In genomic region chr1:55604593-55604992, GRCm38 (mm10) we compare ENCODE assay signal across 26 mouse cellular contexts.
DNase-seq lines count a peak whose midpoint lies in the region; ATAC-seq lines count a peak whose summit lies in the region.
"Had no signal": no experiment of that assay in that cellular context is flagged by ENCODE, and none has a peak within 500 bp of the region (broad histone marks: within the 10 kb centered on the region; RNA-seq: fewer than 3 reads in every experiment).

No protein-coding gene starts in this region.

- H3K4me1 ChIP-seq in kidney, embryonic 16.5 days (ENCODE audit: insufficient read depth, low read length) = peaks cover 32% of the 10 kb centered on the region
- peaks cover 8% of the 10 kb centered on the region for H3K4me1 ChIP-seq in stomach, embryonic 16.5 days (ENCODE audit: control insufficient read depth, insufficient read depth, low read length)
- H3K4me1 ChIP-seq: embryonic facial prominence, embryonic 13.5 days; embryonic facial prominence, embryonic 15.5 days; forebrain, embryonic 12.5 days had no signal

- ATAC-seq in kidney, embryonic 16.5 days (ENCODE audit: low FRiP score, low TSS enrichment) = no peak
- ATAC-seq in stomach, embryonic 16.5 days (ENCODE audit: insufficient read depth, low FRiP score) = 0 out of 2 replicates have a peak, but pooled peaks have one; percentile 56
- ATAC-seq: activated CD4-positive, CD25-positive, alpha-beta regulatory T cell, adult 4 months; CD4-positive, CD25-positive, alpha-beta regulatory T cell, adult 4 months; Patski had no signal

- H3K36me3 ChIP-seq in kidney, embryonic 16.5 days (ENCODE audit: insufficient read depth, low read length) = no peaks in the 10 kb centered on the region
- H3K36me3 ChIP-seq in stomach, embryonic 16.5 days (ENCODE audit: control insufficient read depth, insufficient read depth, low read length) = no peaks in the 10 kb centered on the region
- H3K36me3 ChIP-seq: embryonic facial prominence, embryonic 13.5 days; embryonic facial prominence, embryonic 15.5 days; forebrain, embryonic 10.5 days; forebrain, embryonic 12.5 days; G1E had no signal

- H3K27me3 ChIP-seq in kidney, embryonic 16.5 days (ENCODE audit: insufficient read depth, low read length) = no peaks in the 10 kb centered on the region
- no peaks in the 10 kb centered on the region for H3K27me3 ChIP-seq in stomach, embryonic 16.5 days (ENCODE audit: control insufficient read depth, insufficient read depth, low read length)
- H3K27me3 ChIP-seq: CH12.LX; embryonic facial prominence, embryonic 13.5 days; embryonic facial prominence, embryonic 15.5 days; forebrain, embryonic 12.5 days; Patski had no signal

- H3K27ac ChIP-seq in kidney, embryonic 16.5 days (ENCODE audit: low read length) = peak overlapping the region; percentile 82
- H3K27ac ChIP-seq in stomach, embryonic 16.5 days (ENCODE audit: low read length) = 0 out of 2 replicates have a peak overlapping the region, but pooled peaks have one; percentile 15
- H3K27ac ChIP-seq: embryonic facial prominence, embryonic 13.5 days; embryonic facial prominence, embryonic 15.5 days; forebrain, embryonic 10.5 days; forebrain, embryonic 12.5 days had no signal

- 72% methylated on average over 4 of the region's 4 CpGs for WGBS in kidney, embryonic 16.5 days
- 63% methylated on average over 4 of the region's 4 CpGs for WGBS in stomach, embryonic 16.5 days

- no peak overlapping the region for H3K4me2 ChIP-seq in kidney, embryonic 16.5 days (replicated peaks; ENCODE audit: low read depth, low read length)
- no peak overlapping the region for H3K4me2 ChIP-seq in stomach, embryonic 16.5 days (ENCODE audit: low read depth, low read length)
- H3K4me2 ChIP-seq: embryonic facial prominence, embryonic 13.5 days; embryonic facial prominence, embryonic 15.5 days; forebrain, embryonic 12.5 days had no signal

- H3K9me3 ChIP-seq in kidney, embryonic 16.5 days (ENCODE audit: low read length) = no peaks in the 10 kb centered on the region
- no peaks in the 10 kb centered on the region for H3K9me3 ChIP-seq in stomach, embryonic 16.5 days (replicated peaks; ENCODE audit: control insufficient read depth, low read length)
- H3K9me3 ChIP-seq: embryonic facial prominence, embryonic 13.5 days; embryonic facial prominence, embryonic 15.5 days; forebrain, embryonic 10.5 days; forebrain, embryonic 12.5 days; G1E had no signal

- no peak overlapping the region for H3K9ac ChIP-seq in kidney, embryonic 16.5 days (replicated peaks; ENCODE audit: low read length)
- no peak overlapping the region for H3K9ac ChIP-seq in stomach, embryonic 16.5 days (ENCODE audit: low read length)
- H3K9ac ChIP-seq: embryonic facial prominence, embryonic 13.5 days; embryonic facial prominence, embryonic 15.5 days; forebrain, embryonic 12.5 days had no signal

- DNase-seq in heart, adult 11 months = peak; percentile 52
- DNase-seq in heart, adult 9 months (ENCODE audit: low spot score in 2 of 2) = no peak
- peak; percentile 39 for DNase-seq in kidney, adult 9 months
- DNase-seq in kidney, adult 18-20 months = no peak
- no peak for DNase-seq in kidney, postnatal 14 days
- DNase-seq: adrenal gland, adult 8-10 months; adrenal gland, postnatal 14 days; adrenal gland, postnatal 36 days; B cell, adult 2 months; cerebellum, adult 11-12 months; cerebellum, adult 2 months; cerebellum, adult 9-10 months; cerebellum, postnatal 10 days; cerebellum, postnatal 25 days had no signal

- H3K4me3 ChIP-seq in kidney, embryonic 16.5 days (ENCODE audit: low read length) = no peak overlapping the region
- H3K4me3 ChIP-seq in stomach, embryonic 16.5 days (replicated peaks; ENCODE audit: low read length) = no peak overlapping the region
- H3K4me3 ChIP-seq: embryonic facial prominence, embryonic 13.5 days; embryonic facial prominence, embryonic 15.5 days; erythroblast, embryonic 14.5 days; forebrain, embryonic 10.5 days; forebrain, embryonic 12.5 days had no signal

Comparison
In these comparisons a context has a peak if more than half of its experiments do, and no peak if none do; other contexts are left out.
1. DNase-seq: peak in heart, adult 11 months (single experiment) and kidney, adult 9 months (single experiment); none in heart, adult 9 months (0 of 2), kidney, adult 18-20 months (single experiment) and kidney, postnatal 14 days (single experiment).